Mouse (Mus musculus) layer of hippocampus, adult 9-11 months (tissue): Measurements from ENCODE around the gene Rnf11.
"Not testable (repeated sequence)": the region's sequence is repeated elsewhere in the genome, so short reads cannot be mapped to it uniquely, and the experiment has no call there.

Source experiments
- DNase-seq: peaks from one replicate; pipeline ENCODE4 v3.0.0; 2022

Gene Rnf11

DNA sequence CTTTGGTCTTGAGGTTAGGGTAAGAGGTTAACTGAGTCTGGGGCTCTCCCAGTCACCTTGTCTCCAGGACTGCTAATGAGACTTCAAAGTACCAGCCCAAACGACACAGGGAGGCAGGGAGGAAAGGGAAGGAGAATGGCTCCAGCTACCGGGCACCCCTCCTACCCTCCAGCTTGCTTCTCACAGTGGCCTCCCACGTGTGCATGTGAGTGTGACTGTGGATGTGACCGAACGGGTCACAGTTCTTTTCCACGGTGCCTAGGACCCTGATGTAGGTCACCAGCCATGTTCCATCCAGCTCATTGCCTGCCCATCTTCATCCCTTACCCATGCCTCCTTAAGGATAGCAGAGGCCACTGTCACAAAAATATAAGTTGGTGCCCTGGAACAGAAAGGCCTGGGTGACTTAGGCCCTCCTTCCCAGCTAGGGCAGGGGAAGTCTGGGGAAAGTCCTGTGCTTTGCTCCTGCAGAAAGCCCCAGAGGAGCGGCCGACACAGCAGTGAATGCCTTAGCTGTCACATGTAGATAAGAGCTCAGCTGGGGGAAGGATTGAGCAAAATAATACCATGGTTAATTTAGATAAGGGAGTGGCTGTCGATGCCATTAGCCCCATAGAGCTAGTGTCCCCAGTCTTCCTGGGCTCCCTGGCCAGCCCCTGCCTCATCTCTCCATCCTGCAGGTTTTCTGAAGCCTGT lies 73.7 kb downstream of the Rnf11 start:
- no peak for DNase-seq

DNA sequence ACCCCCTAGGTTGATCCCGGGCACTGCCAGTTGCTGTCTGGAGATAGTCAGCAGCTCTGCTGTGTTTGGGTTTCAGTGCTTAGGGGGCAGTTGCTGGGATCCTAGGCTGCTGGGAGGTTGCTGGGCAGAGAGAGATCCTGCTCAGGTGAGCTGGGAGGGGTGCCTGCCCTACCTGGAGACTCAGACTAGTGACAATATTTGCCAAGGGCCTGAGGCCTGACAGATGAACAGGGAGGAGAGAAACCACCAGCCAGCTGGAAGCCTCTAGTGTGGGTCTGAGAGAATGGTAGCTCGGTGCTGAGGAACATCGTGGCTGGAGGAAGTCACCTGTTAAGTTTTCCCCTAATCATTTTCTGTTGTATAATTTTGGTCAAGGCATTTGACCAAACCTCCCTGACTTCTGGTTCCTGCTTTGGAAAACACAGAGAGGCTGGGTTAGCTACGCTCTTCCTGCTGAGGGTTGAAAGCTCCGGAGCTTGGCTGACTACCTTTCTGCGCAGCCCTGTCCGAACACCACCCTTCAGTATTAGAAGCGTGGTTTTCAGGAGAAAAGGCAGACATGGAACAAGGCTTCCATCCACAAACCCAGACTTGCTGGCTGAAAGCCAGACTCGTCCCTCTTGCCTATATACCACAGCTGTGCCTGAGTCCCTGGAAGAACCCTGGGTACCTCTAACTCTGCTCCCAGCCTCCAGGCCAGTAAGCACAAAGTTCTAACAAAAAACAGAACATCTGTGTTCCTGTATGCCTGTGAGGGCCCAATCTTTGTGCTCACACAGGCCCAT lies 76.6 kb downstream of the Rnf11 start:
- no peak for DNase-seq

DNA sequence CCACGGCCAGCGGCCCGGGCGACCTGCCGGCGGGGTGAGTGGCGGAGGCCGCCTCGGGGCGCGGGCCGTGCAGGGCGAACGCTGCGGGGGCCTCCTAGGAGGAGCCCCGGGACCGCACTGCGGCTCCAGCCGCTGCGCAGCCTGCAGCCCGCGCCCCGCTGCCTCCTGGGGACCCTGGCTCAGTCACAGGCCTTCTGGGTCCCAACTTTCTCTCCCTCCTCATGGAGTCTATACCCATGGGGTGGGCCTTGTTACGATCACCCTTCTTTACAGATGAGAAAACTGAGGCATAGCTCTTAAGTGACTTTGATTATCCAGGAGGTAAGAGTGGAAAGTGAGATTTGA lies 77.4 kb downstream of the Rnf11 start:
- DNase-seq, result no peak

DNA sequence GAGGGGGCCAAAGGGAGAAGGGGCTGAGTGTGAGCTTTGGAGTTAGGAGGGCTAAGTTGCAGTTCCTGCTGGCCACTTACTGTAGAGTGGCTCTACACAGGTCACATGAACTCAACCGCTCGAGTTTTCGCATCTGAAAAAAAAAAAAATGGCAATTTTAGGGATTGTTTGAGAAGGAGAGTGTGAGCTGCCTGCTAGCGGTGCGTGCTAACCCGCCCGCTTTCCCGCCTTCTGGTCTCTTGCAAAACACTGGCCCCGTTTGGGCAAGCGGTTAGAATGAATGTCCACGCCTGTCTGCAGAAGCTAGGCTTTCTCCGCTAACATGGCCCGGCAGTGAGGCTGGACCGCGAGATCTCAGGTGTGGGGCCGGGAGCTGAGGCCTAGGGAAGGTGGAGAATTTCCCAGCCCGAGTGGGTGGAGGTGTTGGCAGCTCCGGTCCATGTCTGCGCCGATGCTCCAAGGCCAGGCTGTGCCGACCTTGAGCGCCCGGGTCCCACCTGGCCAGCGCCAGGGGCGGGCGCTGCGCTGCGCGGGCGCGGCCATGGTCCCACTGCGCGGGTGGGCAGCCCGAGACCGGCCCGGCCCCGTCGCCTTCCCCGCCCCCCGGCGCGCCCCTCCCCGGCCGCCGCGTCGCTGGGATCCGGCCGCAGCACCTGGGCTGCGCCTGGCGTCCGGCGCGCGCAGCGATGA lies 77.9 kb downstream of the Rnf11 start, which contains the start of gene Ttc39a:
Gene Ttc39a, plus strand, starts transcription at position 138 of the 690 bp plus-strand sequence.
- no peak for DNase-seq

GRCm38 (mm10) chr4:109406054-109406485 lies 78.5 kb downstream of the Rnf11 start:
- peak; percentile 48 for DNase-seq

GRCm38 (mm10) chr4:109405415-109405814 lies 79.1 kb downstream of the Rnf11 start:
- DNase-seq, result no peak

DNA sequence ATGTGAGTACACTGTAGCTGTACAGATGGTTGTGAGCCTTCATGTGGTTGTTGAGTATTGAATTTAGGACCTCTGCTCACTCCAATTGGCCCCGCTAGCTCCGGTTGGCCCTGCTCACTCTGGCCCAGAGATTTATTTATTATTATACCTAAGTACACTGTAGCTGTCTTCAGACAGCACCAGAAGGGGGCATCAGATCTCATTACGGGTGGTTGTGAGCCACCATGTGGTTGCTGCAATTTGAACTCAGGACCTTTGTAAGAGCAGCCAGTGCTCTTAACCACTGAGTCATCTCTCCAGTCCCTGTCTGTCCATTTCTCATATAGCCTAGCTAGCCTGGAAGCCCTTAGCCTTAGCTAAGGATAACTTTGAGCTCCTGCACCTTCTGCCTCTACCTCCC lies 79.6 kb downstream of the Rnf11 start:
- DNase-seq, result not testable (repeated sequence)

GRCm38 (mm10) chr4:109401176-109401689 lies 83.3 kb downstream of the Rnf11 start:
- no peak for DNase-seq
